Mouse (Mus musculus) small intestine, adult 2 months (tissue): Measurements from ENCODE around the gene Gm26620. TPM values are rescaled to one million over a fixed set of nuclear protein-coding genes. Genes with fewer than 3 reads are reported as not detected.

Experiments
- H3K27ac ChIP-seq: fragments of 200-500 bp; 2 replicates; pipeline ENCODE4 v1.5.1; 2012; ENCODE audit warnings: low read depth, low read length, control low read depth, inconsistent platforms; ENCODE audit not compliant: insufficient read depth
- H3K27me3 ChIP-seq: fragments of 200-500 bp; 2 replicates; pipeline ENCODE4 v1.6.1; 2012; ENCODE audit warnings: mild to moderate bottlenecking, moderate library complexity, low read length, inconsistent platforms; ENCODE audit not compliant: control insufficient read depth, insufficient read depth
- H3K36me3 ChIP-seq: fragments of 200-500 bp; 2 replicates; pipeline ENCODE4 v1.6.1; 2012; ENCODE audit warnings: mild to moderate bottlenecking, low read length, control low read depth, inconsistent platforms; ENCODE audit not compliant: control insufficient read depth, insufficient read depth
- H3K4me1 ChIP-seq: fragments of 200-500 bp; 2 replicates; pipeline ENCODE4 v1.6.1; 2012; ENCODE audit warnings: low read length, inconsistent platforms, mixed read lengths; ENCODE audit not compliant: control insufficient read depth, insufficient read depth, insufficient read length
- H3K4me3 ChIP-seq: fragments of 200-500 bp; 2 replicates; pipeline ENCODE4 v1.5.1; 2012; ENCODE audit warnings: low read depth, mild to moderate bottlenecking, control low read depth, inconsistent platforms, low read length, moderate library complexity
- CTCF ChIP-seq: fragments of 200-500 bp; IDR thresholded peaks from 2 replicates; pipeline ENCODE4 v1.5.1; 2012; ENCODE audit warnings: low read depth, mild to moderate bottlenecking, control low read depth, inconsistent platforms, low read length, moderate library complexity, mixed read lengths; ENCODE audit not compliant: insufficient replicate concordance, insufficient read length; ENCODE audit errors: extremely low read depth
- POLR2A ChIP-seq: fragments of 200-500 bp; IDR thresholded peaks from 2 replicates; pipeline ENCODE4 v1.6.1; 2012; ENCODE audit warnings: low read depth, mild to moderate bottlenecking, control low read depth, inconsistent platforms, low read length, moderate library complexity
- WGBS: fragments of 180-500 bp; shearing (Covaris S2); methylation state at CpG from one replicate; pipeline ENCODE4 v1.1.7; 2018; 5-methylcytosine and 5-hydroxymethylcytosine counted together
- polyA plus RNA-seq: library from polyadenylated mRNA; depleted of rRNA; stranded (reverse); fragments of >200 nt; gene quantifications from 2 replicates; pipeline ENCODE4 v1.2.3, GENCODE M21; 2012

Gene Gm26620
- polyA plus RNA-seq, 1 experiment: 1.5 TPM

GRCm38 (mm10) chr1:170871402-170871801 lies 13.5 kb upstream of the Gm26620 start:
- no peaks in the 10 kb centered on the region for H3K27me3 ChIP-seq
- peaks cover 4% of the 10 kb centered on the region; the same call in 1 of the 2 replicates for H3K4me1 ChIP-seq
- no peak overlapping the region for H3K27ac ChIP-seq
- 92% methylated on average over 6 of the region's 6 CpGs for WGBS
- peaks cover 5% of the 10 kb centered on the region; the same call in 1 of the 2 replicates for H3K36me3 ChIP-seq
- TF ChIP-seq POLR2A: no peak
- no peak for TF ChIP-seq CTCF
- no peak overlapping the region for H3K4me3 ChIP-seq

- Histone ChIP-seq H3K36me3 (peaks cover 5% of the 10 kb centered on the region; the same call in 1 of the 2 replicates), H3K4me1 (peaks cover 4% of the 10 kb centered on the region; the same call in 1 of the 2 replicates), H3K27ac (no peak overlapping the region), H3K27me3 (no peaks in the 10 kb centered on the region), H3K4me3 (no peak overlapping the region)
- WGBS: 90% methylated on average over 2 of the region's 2 CpGs
- TF ChIP-seq POLR2A (no peak), CTCF (0 out of 2 replicates have a peak, but pooled peaks have one; percentile 7)
Measured at GRCm38 (mm10) chr1:170871961-170872360, 12.9 kb upstream of the Gm26620 start.

GRCm38 (mm10) chr1:170875676-170876075 lies 9.2 kb upstream of the Gm26620 start:
- Histone ChIP-seq H3K4me3 (no peak overlapping the region), H3K27me3 (no peaks in the 10 kb centered on the region), H3K27ac (no peak overlapping the region), H3K36me3 (peaks cover 16% of the 10 kb centered on the region), H3K4me1 (peaks cover 4% of the 10 kb centered on the region; the same call in 1 of the 2 replicates)
- TF ChIP-seq CTCF (no peak), POLR2A (no peak)
- 39% methylated on average over 3 of the region's 3 CpGs for WGBS

GRCm38 (mm10) chr1:170876906-170877305 lies 8.0 kb upstream of the Gm26620 start:
- WGBS: 85% methylated on average over 5 of the region's 5 CpGs
- no peak overlapping the region for H3K4me3 ChIP-seq
- H3K27me3 ChIP-seq: no peaks in the 10 kb centered on the region
- H3K4me1 ChIP-seq: peaks cover 4% of the 10 kb centered on the region; the same call in 1 of the 2 replicates
- H3K36me3 ChIP-seq: peaks cover 16% of the 10 kb centered on the region
- TF ChIP-seq CTCF (no peak), POLR2A (no peak)
- H3K27ac ChIP-seq: no peak overlapping the region

GRCm38 (mm10) chr1:170882915-170883485 lies 1.9 kb upstream of the Gm26620 start:
- Histone ChIP-seq H3K27me3 (no peaks in the 10 kb centered on the region), H3K27ac (peak overlapping the region; percentile 68), H3K4me1 (peaks cover 7% of the 10 kb centered on the region; the same call in 1 of the 2 replicates), H3K4me3 (no peak overlapping the region), H3K36me3 (peaks cover 12% of the 10 kb centered on the region)
- TF ChIP-seq POLR2A: no peak
- TF ChIP-seq CTCF: no peak
- WGBS: 29% methylated on average over 5 of the region's 5 CpGs

- Histone ChIP-seq H3K27ac (peak overlapping the region; percentile 84), H3K27me3 (no peaks in the 10 kb centered on the region), H3K4me3 (peak overlapping the region; percentile 75; the same call in 1 of the 2 replicates), H3K4me1 (peaks cover 7% of the 10 kb centered on the region; the same call in 1 of the 2 replicates), H3K36me3 (peaks cover 6% of the 10 kb centered on the region)
- 7% methylated on average over 8 of the region's 8 CpGs for WGBS
- no peak for TF ChIP-seq CTCF
- no peak for TF ChIP-seq POLR2A
Measured at GRCm38 (mm10) chr1:170884390-170884789, 475 bp upstream of the Gm26620 start.

- Histone ChIP-seq H3K4me1 (peaks cover 7% of the 10 kb centered on the region; the same call in 1 of the 2 replicates), H3K36me3 (no peaks in the 10 kb centered on the region), H3K27ac (peak overlapping the region; percentile 55; the same call in 1 of the 2 replicates), H3K4me3 (peak overlapping the region; percentile 32), H3K27me3 (no peaks in the 10 kb centered on the region)
- 8% methylated on average over 6 of the region's 6 CpGs for WGBS
- no peak for TF ChIP-seq CTCF
- TF ChIP-seq POLR2A: no peak
Measured at GRCm38 (mm10) chr1:170886044-170886458, 1.2 kb downstream of the Gm26620 start.

GRCm38 (mm10) chr1:170889310-170889709 lies 4.4 kb downstream of the Gm26620 start:
- Histone ChIP-seq H3K4me1 (peaks cover 3% of the 10 kb centered on the region; the same call in 1 of the 2 replicates), H3K4me3 (no peak overlapping the region), H3K27me3 (no peaks in the 10 kb centered on the region), H3K36me3 (no peaks in the 10 kb centered on the region), H3K27ac (no peak overlapping the region)
- no peak for TF ChIP-seq POLR2A
- TF ChIP-seq CTCF: no peak
- 89% methylated on average over 4 of the region's 4 CpGs for WGBS
